Mouse (Mus musculus): Measurements from ENCODE around the gene Slc2a12.

The Slc2a12 gene

GRCm38 (mm10) chr10:22644853-22645491 is at the start of gene Slc2a12:
TSS of gene Slc2a12 (plus strand) at chr10:22645011.
- peak; percentile 57 for DNase-seq

DNA sequence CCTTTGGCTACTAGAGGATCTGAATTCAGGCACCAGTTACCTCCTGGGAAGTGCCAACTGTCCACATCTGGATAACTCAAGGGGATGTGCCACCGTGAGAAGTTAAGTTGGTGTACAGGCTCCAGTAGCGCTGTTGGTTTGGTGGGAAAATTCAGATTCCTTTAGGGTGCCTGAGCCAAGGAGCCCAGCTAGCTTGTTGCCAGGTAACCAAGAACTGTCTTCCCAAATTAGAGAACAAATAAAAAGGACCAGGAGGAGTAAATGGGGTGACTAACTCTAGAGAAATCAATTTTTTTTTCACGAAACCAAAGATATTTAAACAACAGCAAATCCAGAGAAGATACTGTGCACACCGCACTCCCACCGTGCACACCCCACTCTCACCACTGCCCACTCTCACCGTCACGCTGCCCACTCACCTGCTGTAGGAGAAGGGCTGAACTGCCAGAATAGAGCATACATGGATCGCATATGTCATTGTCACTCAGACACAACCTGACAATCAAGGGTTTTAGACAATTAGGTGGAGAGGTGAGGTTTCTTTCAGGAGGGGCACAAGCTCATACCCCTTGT is 45.8 kb upstream of the Slc2a12 start:
- DNase-seq: peak; percentile 18

- no peak for DNase-seq
Measured at GRCm38 (mm10) chr10:22601046-22601445, 43.8 kb upstream of the Slc2a12 start.

GRCm38 (mm10) chr10:22604801-22605200 is 40.0 kb upstream of the Slc2a12 start:
- DNase-seq: no peak

- DNase-seq: no peak
Measured at GRCm38 (mm10) chr10:22608273-22608672, 36.5 kb upstream of the Slc2a12 start.

DNA sequence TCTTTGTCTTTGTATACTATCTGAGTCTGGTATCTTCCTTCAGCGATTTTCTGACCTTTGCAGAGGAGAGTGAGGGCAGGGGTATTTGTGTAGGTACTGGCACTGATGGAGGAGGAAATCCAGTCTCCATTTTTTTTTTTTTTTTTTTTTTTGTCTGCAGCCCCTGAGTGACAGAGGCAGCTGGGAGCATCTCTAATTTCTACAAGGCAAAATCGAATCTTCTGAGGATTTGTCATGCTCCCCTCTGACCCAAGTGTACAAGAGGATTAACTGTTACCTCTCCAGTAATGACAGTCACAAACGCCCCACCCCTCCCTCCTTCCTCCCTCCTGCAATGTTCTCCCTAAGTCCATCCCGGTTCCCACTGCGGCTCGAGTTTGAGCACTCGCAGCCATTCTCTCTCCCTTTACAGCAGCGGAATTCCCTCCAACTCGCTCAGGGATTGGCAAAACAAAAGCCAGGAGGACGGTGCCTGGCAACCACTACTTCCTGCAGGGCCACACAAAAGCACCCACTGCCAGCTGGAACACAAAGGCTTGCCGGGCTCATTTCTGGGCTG is 35.9 kb upstream of the Slc2a12 start:
- DNase-seq: peak; percentile 66

DNA sequence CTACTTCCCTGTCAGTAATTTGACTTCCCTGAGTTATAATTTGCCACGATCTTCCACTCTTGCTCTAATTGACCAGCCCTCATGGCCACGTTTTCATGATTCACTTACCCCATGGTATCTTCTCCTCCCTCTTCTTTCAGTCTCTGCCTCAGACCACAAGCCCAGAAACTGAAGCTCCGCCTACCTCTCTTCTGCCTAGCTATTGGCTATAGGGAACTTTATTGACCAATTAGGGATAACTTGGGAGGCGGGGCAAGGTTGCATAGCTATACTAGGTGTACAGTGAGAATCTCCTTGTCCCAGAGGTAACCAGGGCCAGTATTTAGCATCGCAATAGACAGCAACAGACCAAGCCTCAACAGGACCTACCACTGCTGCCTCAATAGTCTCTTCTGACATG is 31.5 kb upstream of the Slc2a12 start:
- DNase-seq: no peak

DNA sequence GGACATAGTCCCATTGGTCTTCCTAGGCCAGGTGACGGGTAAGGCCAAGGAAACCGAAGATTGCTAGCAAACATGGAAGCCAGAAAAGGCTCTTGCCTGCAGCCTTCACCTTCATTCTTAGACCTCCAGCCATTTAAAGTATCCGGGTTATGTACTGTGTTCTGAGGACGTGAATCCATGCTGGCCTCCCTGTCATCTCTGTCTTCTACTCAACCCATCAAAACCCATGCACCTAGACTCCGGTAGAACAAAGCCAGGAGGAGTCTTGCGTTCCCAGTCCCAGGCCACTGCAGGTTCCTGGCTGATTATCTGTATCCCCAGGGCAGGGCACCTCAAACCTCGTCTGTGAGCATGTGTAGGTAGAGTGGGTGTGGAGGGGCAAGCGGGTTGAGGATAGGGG is 30.3 kb upstream of the Slc2a12 start:
- no peak for DNase-seq

DNA sequence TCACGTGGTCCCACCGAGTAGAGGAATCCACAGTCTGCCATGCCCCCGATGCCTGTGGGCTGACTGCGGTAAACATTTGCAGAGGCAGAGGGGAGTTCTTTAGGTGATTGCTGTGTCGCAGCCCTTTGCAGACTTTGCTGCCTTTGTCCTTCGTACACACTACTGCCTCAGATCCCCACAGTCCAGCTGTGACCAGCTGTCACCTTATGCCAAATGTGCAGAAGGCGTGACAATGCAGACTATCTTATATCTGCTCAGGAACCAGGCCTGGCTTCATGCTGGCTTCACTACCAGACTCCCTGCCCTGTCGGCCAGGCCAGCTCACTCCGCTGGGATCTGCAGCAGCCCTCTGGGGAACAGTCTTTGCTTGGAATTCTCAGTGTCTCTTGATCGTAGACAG is 29.5 kb upstream of the Slc2a12 start:
- DNase-seq: no peak

DNA sequence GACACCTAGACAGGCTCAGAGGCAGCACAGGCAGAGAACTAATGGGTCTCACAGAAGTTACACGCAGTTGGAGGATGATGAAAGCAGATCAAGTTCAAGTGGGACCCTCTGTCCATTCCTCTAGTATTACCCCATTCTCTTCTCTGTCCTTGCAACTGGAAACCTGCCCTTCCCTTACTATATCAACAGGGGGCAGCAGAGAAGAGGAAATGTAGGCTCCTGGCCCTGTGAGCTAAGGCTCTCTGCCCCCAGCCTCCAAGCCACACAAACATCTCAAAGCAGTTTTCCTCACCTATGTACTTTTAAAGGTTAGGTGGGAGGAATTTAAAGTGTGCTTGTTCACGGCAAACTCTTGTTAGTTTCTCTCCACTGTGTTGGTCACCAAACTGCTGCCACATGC is 26.0 kb upstream of the Slc2a12 start:
- peak; percentile 28 for DNase-seq

GRCm38 (mm10) chr10:22628832-22629231 is 16.0 kb upstream of the Slc2a12 start:
- no peak for DNase-seq

DNA sequence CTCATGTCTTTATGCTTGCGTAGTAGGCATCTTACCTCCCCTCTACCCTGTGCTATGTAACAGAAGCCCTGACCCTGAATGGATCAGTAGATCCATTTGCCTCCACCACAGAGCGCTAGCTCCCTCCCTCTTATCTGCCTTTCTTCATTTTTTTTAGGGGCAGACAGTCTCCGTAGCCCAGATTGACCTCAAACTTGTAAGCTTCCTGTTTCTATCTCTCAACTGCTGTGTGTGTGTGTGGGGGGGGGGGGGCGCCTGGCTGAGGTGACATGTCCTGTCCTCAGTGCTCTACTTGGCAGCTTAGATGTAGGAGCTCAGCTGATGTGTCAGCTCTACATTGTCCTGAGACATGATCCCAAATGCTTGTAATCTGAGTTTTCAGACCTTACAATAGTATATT is 13.7 kb upstream of the Slc2a12 start:
- no peak for DNase-seq

DNA sequence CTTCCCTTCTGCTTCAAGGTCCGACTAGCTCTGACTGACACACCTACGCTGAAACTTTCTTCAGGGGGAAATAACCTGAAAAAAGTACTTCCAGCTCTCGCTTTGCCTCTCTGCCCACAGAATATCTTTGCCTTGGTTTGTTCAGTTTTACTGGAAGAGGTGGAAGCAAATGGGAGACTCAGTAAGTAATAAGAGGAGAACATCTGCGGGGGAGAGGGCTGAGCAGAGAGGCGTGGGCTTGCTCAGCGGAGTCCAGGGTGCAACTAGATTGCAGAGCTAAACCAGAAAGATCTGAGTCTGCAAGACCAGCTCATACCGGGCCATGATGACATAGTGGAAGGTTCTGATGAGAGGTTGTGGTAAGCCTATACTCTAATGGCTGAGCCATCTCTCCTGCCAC is 13.3 kb upstream of the Slc2a12 start:
- no peak for DNase-seq

DNA sequence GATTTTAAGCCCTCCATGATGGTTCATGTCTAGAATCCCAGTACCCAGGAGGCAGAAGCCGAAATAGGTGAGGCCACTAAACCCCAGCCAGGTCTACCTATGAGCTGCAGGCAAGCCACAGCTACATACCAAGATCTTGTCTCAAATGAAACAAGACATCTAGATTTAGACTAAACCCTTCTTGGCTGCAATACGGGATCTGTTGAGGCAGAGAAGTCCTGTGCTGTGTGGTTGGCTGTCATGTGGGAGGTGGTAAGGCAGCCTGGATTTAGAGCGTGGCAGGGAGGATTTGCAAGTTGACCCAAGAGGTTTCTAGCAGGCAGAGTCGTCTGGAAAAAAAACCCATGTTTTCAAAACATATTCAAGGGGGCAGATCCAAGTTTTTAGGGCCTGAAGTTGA is 12.9 kb upstream of the Slc2a12 start:
- DNase-seq: no peak

DNA sequence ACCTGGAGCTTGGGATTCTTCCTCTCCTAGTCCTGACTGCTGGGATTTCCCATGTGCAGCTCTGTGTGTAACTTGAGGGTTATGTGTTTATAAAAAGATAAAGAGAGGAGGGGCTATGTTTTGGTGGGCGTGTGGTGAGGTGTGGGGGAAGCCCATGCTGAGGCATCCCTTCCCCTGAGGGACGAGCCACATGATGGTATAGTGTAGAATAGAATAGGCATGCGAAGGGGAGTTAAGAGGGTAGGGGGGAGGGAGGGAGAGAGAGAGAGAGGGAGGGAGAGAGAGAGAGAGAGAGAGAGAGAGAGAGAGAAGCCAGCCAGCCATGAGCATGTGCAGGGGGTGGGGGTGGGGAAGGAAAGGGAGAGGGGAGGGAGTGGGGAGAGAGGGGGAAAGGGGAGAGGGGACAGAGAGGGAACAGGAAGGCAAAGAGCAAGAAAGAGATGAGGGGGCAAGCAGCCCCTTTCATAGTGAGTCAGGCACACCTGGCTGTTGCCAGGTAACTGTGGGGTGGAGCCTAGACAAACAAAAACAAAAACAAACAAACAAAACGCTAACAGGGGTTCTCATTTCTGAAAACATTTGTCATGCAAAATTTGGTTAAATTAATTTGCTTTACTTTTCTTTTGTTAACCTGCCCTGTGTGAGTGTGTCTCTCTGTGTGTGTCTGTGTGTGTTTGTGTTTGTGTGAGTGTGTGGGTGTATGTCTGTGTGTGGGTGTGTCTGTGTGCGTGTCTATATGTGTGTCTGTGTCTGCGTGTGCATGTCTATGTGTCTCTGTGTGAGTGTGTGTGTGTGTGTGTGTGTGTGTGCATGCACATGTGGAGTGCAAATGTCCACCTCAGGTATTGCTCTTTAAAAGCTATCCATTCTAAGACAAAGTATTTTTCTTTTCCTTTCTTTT is 11.2 kb upstream of the Slc2a12 start:
- DNase-seq: no peak

- no peak for DNase-seq
Measured at GRCm38 (mm10) chr10:22637241-22637640, 7.6 kb upstream of the Slc2a12 start.

DNA sequence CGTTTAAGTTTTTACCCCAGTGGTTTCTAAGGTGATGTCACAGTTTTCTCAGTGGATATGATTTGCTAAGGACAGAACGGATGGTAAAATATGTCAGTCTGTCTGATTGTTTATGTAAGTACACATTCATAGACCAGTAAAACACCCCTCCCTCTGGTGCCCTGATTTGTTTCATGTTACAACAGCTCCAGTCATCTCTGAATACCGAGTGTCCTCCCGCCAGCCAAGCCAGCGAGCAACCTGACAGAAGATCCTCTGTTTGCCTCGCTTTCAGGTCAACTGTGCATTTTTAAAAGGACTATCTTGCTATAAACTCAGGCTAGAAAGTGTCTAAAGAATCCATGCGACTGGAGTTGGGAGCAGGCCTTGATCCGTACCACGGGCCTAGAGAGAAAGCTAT is 640 bp upstream of the Slc2a12 start:
- DNase-seq: no peak

DNA sequence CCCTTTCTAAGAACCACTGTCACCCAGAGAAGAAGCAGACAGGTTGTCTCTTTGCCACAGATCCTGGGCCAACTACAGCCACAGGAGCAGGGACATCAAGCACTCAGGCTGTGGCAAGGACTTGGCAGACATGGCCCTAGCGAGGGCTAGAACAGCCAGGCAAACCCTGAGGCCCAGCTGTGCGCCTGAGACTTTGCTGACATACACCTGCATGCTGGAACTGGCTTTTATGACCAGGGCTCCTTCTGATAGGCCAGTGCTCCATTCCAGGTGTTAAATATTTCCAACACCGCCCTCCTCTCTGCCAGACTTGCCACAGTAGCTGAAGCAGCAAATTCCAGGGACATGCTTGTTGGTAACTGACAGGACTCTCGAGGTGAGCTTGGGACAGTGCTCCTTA is 3.9 kb downstream of the Slc2a12 start:
- DNase-seq: no peak

DNA sequence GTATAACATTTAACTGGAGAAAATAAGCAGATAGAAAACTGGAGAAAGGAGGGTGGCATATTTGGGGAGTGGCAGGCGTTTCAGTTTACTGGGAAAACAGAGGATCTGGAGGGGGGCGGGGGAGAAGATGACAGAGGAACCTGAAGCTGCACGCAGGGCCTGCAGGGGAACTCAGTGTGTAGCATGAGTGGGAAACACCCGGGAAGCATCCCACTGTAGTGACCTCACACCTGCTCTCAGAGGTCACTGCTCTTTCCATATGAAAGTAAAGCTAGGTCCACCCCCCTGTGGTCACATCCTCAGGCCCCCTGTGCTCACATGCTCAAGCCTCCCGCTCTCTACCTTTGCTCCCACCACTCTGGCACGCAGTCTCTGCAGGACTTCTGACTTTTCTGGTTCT is 9.0 kb downstream of the Slc2a12 start:
- no peak for DNase-seq

- no peak for DNase-seq
Measured at GRCm38 (mm10) chr10:22658534-22659385, 13.9 kb downstream of the Slc2a12 start.

DNA sequence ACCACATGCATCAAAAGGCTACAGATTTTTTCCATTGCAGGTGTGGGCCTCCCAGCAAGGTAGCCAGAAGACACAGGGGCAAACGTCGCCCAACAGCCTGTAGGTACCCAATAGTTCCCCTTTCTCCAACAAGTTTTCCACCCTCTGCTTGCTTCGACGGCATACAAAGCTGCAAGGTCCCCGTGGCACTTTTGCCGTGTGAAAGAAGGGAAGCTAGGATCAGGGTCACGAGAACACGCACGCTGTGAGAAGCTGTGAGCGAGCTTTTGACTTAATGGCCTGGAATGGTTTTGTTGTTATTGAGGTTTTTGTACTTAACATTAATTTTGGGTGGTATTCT is 14.5 kb downstream of the Slc2a12 start:
- no peak for DNase-seq

GRCm38 (mm10) chr10:22660286-22661000 is 15.6 kb downstream of the Slc2a12 start:
- no peak for DNase-seq
